Mouse (Mus musculus) megakaryocyte, embryonic 14.5 days (primary cell): ENCODE measurements around the gene Drp2.

Experiments used
- FLI1 ChIP-seq: IDR thresholded peaks from 2 replicates; pipeline ENCODE4 v1.6.1; 2012; ENCODE audit warnings: low read length, inconsistent platforms, mixed read lengths
- GATA1 ChIP-seq: IDR thresholded peaks from 3 replicates; pipeline ENCODE4 v1.6.1; 2012; ENCODE audit warnings: mixed read lengths, low read length, inconsistent platforms, borderline replicate concordance

GRCm38 (mm10) chrX:134403863-134404583, at the start of gene Drp2:
- no peak for TF ChIP-seq GATA1
- no peak for TF ChIP-seq FLI1
